Mouse (Mus musculus): Measurements from ENCODE around the gene Gm28042. TPM values are rescaled to one million over a fixed set of nuclear protein-coding genes. Genes with fewer than 3 reads are reported as not detected.

The Gm28042 gene
- polyA plus RNA-seq, 1 experiment from 2014 or later, result 0.89 TPM

GRCm38 (mm10) chr2:120068555-120069465 is 41.5 kb downstream of the Gm28042 start:
- Histone ChIP-seq H3K4me2 (ENCODE audit: low read length) (no peak overlapping the region), H3K9me3 (replicated peaks; ENCODE audit: low read length) (no peaks in the 10 kb centered on the region), H3K9ac (ENCODE audit: low read depth, low read length) (no peak overlapping the region), H3K36me3 (ENCODE audit: insufficient read depth, low read length) (no peaks in the 10 kb centered on the region), H3K27me3 (ENCODE audit: insufficient read depth, low read length) (no peaks in the 10 kb centered on the region), H3K4me3 (replicated peaks; ENCODE audit: low read depth, low read length) (no peak overlapping the region), H3K4me1 (replicated peaks; ENCODE audit: insufficient read depth, low read length) (no peaks in the 10 kb centered on the region), H3K27ac (no peak overlapping the region)
- DNase-seq (ENCODE audit: low spot score), result peak; percentile 81
- TF ChIP-seq CTCF (IDR thresholded peaks at IDR 0.05; ENCODE audit: low read depth), result peak; percentile 77
- peak; percentile 52; the same call in 1 of the 2 replicates for ATAC-seq (replicated peaks; ENCODE audit: low FRiP score, low read depth)
- WGBS, result 47% methylated on average over 16 of the region's 16 CpGs

GRCm38 (mm10) chr2:120069466-120069990 is 42.2 kb downstream of the Gm28042 start:
- H3K4me1 ChIP-seq (replicated peaks; ENCODE audit: insufficient read depth, low read length), result no peaks in the 10 kb centered on the region
- H3K4me2 ChIP-seq (ENCODE audit: low read length), result no peak overlapping the region
- no peak for ATAC-seq (replicated peaks; ENCODE audit: low FRiP score, low read depth)
- H3K27ac ChIP-seq, result no peak overlapping the region
- no peak overlapping the region for H3K9ac ChIP-seq (ENCODE audit: low read depth, low read length)
- WGBS, result 64% methylated on average over 8 of the region's 8 CpGs
- DNase-seq (ENCODE audit: low spot score), result no peak
- no peaks in the 10 kb centered on the region for H3K9me3 ChIP-seq (replicated peaks; ENCODE audit: low read length)
- H3K27me3 ChIP-seq (ENCODE audit: insufficient read depth, low read length), result no peaks in the 10 kb centered on the region
- no peak for TF ChIP-seq CTCF (IDR thresholded peaks at IDR 0.05; ENCODE audit: low read depth)
- no peak overlapping the region for H3K4me3 ChIP-seq (replicated peaks; ENCODE audit: low read depth, low read length)
- H3K36me3 ChIP-seq (ENCODE audit: insufficient read depth, low read length), result no peaks in the 10 kb centered on the region

- no peak for ATAC-seq (replicated peaks; ENCODE audit: low FRiP score, low read depth)
- no peak for TF ChIP-seq CTCF (IDR thresholded peaks at IDR 0.05; ENCODE audit: low read depth)
- H3K4me2 ChIP-seq (ENCODE audit: low read length), result no peak overlapping the region
These were observed 46.8 kb downstream of the Gm28042 start for GRCm38 (mm10) chr2:120074096-120074495.

GRCm38 (mm10) chr2:120076076-120076705 is 48.9 kb downstream of the Gm28042 start:
- H3K9ac ChIP-seq (ENCODE audit: low read depth, low read length), result peak overlapping the region; percentile 18; the same call in 1 of the 2 replicates
- peaks cover 6% of the 10 kb centered on the region; the same call in 1 of the 2 replicates for H3K4me1 ChIP-seq (replicated peaks; ENCODE audit: insufficient read depth, low read length)
- 0 out of 2 replicates have a peak, but pooled peaks cover 5% of the 10 kb centered on the region for H3K27me3 ChIP-seq (ENCODE audit: insufficient read depth, low read length)
- no peaks in the 10 kb centered on the region for H3K9me3 ChIP-seq (replicated peaks; ENCODE audit: low read length)
- peak overlapping the region; percentile 57 for H3K4me2 ChIP-seq (ENCODE audit: low read length)
- DNase-seq (ENCODE audit: low spot score) (peak; percentile 67), ATAC-seq (replicated peaks; ENCODE audit: low FRiP score, low read depth) (peak; percentile 19; the same call in 1 of the 2 replicates)
- H3K4me3 ChIP-seq (replicated peaks; ENCODE audit: low read depth, low read length), result peak overlapping the region; percentile 34
- 1% methylated on average over 36 of the region's 36 CpGs for WGBS
- H3K27ac ChIP-seq, result no peak overlapping the region
- H3K36me3 ChIP-seq (ENCODE audit: insufficient read depth, low read length), result no peaks in the 10 kb centered on the region
- peak; percentile 75 for TF ChIP-seq CTCF (IDR thresholded peaks at IDR 0.05; ENCODE audit: low read depth)

More at GRCm38 (mm10) chr2:120074096-120074495, 46.8 kb downstream of the Gm28042 start:
- H3K27me3 ChIP-seq (ENCODE audit: insufficient read depth, low read length), result 0 out of 2 replicates have a peak, but pooled peaks cover 5% of the 10 kb centered on the region
- WGBS, result 92% methylated on average over 4 of the region's 4 CpGs
- H3K4me3 ChIP-seq (replicated peaks; ENCODE audit: low read depth, low read length), result no peak overlapping the region
- H3K9me3 ChIP-seq (replicated peaks; ENCODE audit: low read length), result no peaks in the 10 kb centered on the region
- DNase-seq (ENCODE audit: low spot score), result no peak
- H3K27ac ChIP-seq, result no peak overlapping the region
- H3K4me1 ChIP-seq (replicated peaks; ENCODE audit: insufficient read depth, low read length), result peaks cover 6% of the 10 kb centered on the region; the same call in 1 of the 2 replicates
- H3K36me3 ChIP-seq (ENCODE audit: insufficient read depth, low read length), result no peaks in the 10 kb centered on the region
- H3K9ac ChIP-seq (ENCODE audit: low read depth, low read length), result no peak overlapping the region

GRCm38 (mm10) chr2:120082416-120082815 is 55.1 kb downstream of the Gm28042 start:
- 73% methylated on average over 2 of the region's 2 CpGs for WGBS
- TF ChIP-seq CTCF (IDR thresholded peaks at IDR 0.05; ENCODE audit: low read depth), result peak; percentile 31; the same call in 1 of the 2 replicates
- no peaks in the 10 kb centered on the region for H3K36me3 ChIP-seq (ENCODE audit: insufficient read depth, low read length)
- no peak overlapping the region for H3K4me3 ChIP-seq (replicated peaks; ENCODE audit: low read depth, low read length)
- ATAC-seq (replicated peaks; ENCODE audit: low FRiP score, low read depth), result no peak
- DNase-seq (ENCODE audit: low spot score), result no peak
- no peak overlapping the region for H3K4me2 ChIP-seq (ENCODE audit: low read length)
- H3K4me1 ChIP-seq (replicated peaks; ENCODE audit: insufficient read depth, low read length), result no peaks in the 10 kb centered on the region
- no peak overlapping the region for H3K27ac ChIP-seq
- no peaks in the 10 kb centered on the region for H3K27me3 ChIP-seq (ENCODE audit: insufficient read depth, low read length)
- no peaks in the 10 kb centered on the region for H3K9me3 ChIP-seq (replicated peaks; ENCODE audit: low read length)
- no peak overlapping the region for H3K9ac ChIP-seq (ENCODE audit: low read depth, low read length)

Measured in kidney, postnatal 0 days (tissue).